Mouse (Mus musculus): ENCODE results near the gene Tmem98.

Tmem98 gene

GRCm38 (mm10) chr11:80854430-80854829, 44.5 kb downstream of the Tmem98 start:
- no peak for DNase-seq (ENCODE audit: low spot score)

- no peak for DNase-seq (ENCODE audit: low spot score)
These were observed 44.9 kb downstream of the Tmem98 start for GRCm38 (mm10) chr11:80854908-80855307.

GRCm38 (mm10) chr11:80856827-80857226, 46.9 kb downstream of the Tmem98 start:
- no peak for DNase-seq (ENCODE audit: low spot score)

DNA sequence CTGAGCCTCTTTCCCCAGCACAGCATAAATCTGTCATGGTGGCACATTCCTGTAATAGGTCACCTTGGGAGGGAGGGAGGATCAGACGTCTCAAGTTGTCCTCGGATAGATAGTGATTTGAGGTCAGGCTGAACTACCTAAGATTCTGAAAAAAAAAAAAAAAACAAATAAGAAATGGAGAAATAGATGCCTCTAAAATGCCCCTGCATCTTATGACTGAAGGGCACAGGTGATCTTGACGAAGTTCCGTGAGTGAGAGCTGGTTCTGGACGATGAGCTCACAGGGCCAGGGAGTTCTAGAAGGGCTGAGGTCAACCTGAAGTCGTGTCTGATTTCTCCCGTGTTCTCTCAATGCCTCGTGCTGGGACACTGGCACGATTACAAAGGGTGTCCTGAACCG, 48.1 kb downstream of the Tmem98 start, which contains the start of gene Spaca3:
Gene Spaca3, plus strand, starts transcription at position 301 of the 400 bp plus-strand sequence.
- DNase-seq (ENCODE audit: low spot score): no peak

DNA sequence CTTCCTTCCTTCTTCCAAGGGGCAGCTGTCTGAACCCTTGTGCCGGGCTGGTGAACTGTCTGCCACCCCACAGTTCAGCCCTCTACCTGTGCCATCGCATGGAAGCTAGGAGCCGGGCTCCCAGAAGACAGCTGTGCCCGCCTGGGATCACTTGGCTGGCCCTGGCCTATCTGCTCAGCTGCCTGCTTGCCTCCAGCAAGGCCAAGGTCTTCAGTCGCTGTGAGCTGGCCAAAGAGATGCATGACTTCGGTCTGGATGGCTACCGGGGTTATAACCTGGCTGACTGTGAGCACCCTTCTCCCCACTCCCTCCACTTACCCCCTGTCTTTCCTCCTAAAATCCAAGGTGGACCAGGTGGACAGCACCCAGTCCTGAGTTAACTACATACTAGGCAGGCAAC, 53.0 kb downstream of the Tmem98 start:
- no peak for DNase-seq (ENCODE audit: low spot score)

DNA sequence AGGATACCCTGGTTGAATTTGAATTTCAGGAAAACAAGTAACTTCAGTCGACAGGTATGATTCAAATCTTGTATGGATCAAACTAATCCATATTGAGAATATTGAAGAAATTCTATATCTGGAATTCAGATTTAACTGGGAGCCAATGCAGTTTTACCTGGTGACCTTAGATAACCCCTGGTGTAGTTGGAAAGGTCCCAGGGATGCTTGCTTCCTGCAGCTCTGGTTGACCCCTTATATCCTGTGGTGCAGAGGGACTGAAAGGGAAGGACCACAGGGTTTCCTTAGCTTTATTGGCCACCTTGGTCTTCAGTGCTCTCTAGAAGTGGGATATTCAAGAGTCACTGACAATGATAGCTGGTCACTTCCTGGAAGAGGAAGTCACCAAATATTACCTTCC, 58.1 kb downstream of the Tmem98 start:
- DNase-seq (ENCODE audit: low spot score): no peak

Data from urinary bladder, postnatal 14 days (tissue).